In genomic region chr6:37913525-37913924, GRCm38 (mm10) we compare ENCODE assay signal across 18 mouse cellular contexts. TPM values are rescaled to one million over a fixed set of nuclear protein-coding genes. Genes with fewer than 3 reads are reported as not detected.
DNase-seq lines count a peak whose midpoint lies in the region; ATAC-seq and TF ChIP-seq lines count a peak whose summit lies in the region.
"Had no signal": no experiment of that assay in that cellular context is flagged by ENCODE, and none has a peak within 500 bp of the region (broad histone marks: within the 10 kb centered on the region; RNA-seq: fewer than 3 reads in every experiment).

No protein-coding gene starts in this region.

- H3K4me3 ChIP-seq in kidney, embryonic 14.5 days (ENCODE audit: low read length), result no peak overlapping the region
- H3K4me3 ChIP-seq in G1E (ENCODE audit: low read depth, low read length), result no peak overlapping the region
- H3K4me3 ChIP-seq: embryonic facial prominence, embryonic 15.5 days; erythroblast, embryonic 14.5 days; forebrain, embryonic 15.5 days; heart, adult 2 months; heart, embryonic 12.5 days; hindbrain, embryonic 10.5 days had no signal

- no peak for TF ChIP-seq CTCF in G1E (IDR thresholded peaks at IDR 0.05; ENCODE audit: low read depth, low read length)

- H3K9ac ChIP-seq in kidney, embryonic 14.5 days (ENCODE audit: low read depth, low read length), result no peak overlapping the region
- H3K9ac ChIP-seq: embryonic facial prominence, embryonic 15.5 days; forebrain, embryonic 15.5 days; heart, embryonic 12.5 days; hindbrain, embryonic 14.5 days had no signal

- H3K27ac ChIP-seq in kidney, embryonic 14.5 days (ENCODE audit: low read depth, low read length), result no peak overlapping the region
- H3K27ac ChIP-seq: embryonic facial prominence, embryonic 15.5 days; forebrain, embryonic 15.5 days; heart, adult 2 months; hindbrain, embryonic 10.5 days; hindbrain, embryonic 14.5 days had no signal

- no peak for ATAC-seq in kidney, embryonic 14.5 days (ENCODE audit: low FRiP score, low TSS enrichment)
- peak; percentile 73 for ATAC-seq in G1E (ENCODE audit: extremely low read depth, insufficient number of reproducible peaks, low FRiP score, poor library complexity, severe bottlenecking)
- ATAC-seq: forebrain, embryonic 15.5 days had no signal

- peaks cover 3% of the 10 kb centered on the region; the same call in 1 of the 2 replicates for H3K9me3 ChIP-seq in kidney, embryonic 14.5 days (ENCODE audit: control insufficient read depth, low read length)
- H3K9me3 ChIP-seq in G1E (replicated peaks), result peaks cover 2% of the 10 kb centered on the region; the same call in 1 of the 2 replicates
- H3K9me3 ChIP-seq: embryonic facial prominence, embryonic 15.5 days; hindbrain, embryonic 10.5 days had no signal

- 67% methylated on average over 2 of the region's 2 CpGs for WGBS in kidney, embryonic 14.5 days

- H3K27me3 ChIP-seq in kidney, embryonic 14.5 days (ENCODE audit: control insufficient read depth, insufficient read depth, low read length), result no peaks in the 10 kb centered on the region
- no peaks in the 10 kb centered on the region for H3K27me3 ChIP-seq in G1E (ENCODE audit: insufficient read depth, low read length)
- H3K27me3 ChIP-seq: embryonic facial prominence, embryonic 15.5 days; forebrain, embryonic 15.5 days; heart, embryonic 12.5 days had no signal

- no peaks in the 10 kb centered on the region for H3K4me1 ChIP-seq in kidney, embryonic 14.5 days (ENCODE audit: control insufficient read depth, insufficient read depth, low read length)
- peaks cover 6% of the 10 kb centered on the region; the same call in 1 of the 2 replicates for H3K4me1 ChIP-seq in G1E (ENCODE audit: insufficient read depth, low read depth, low read length)
- H3K4me1 ChIP-seq: embryonic facial prominence, embryonic 15.5 days; forebrain, embryonic 15.5 days; heart, embryonic 12.5 days; hindbrain, embryonic 10.5 days had no signal

- peaks cover 29% of the 10 kb centered on the region for H3K36me3 ChIP-seq in kidney, embryonic 14.5 days (ENCODE audit: control insufficient read depth, insufficient read depth, low read length)
- H3K36me3 ChIP-seq in G1E (replicated peaks), result peaks cover 35% of the 10 kb centered on the region

- DNase-seq in kidney, adult 9 months, result peak; percentile 56
- no peak for DNase-seq in G1E (ENCODE audit: low spot score)
- peak; percentile 43 for DNase-seq in Muller cell, postnatal 12 days (ENCODE audit: inconsistent ontology term)
- DNase-seq in gastrocnemius, postnatal 4 days (ENCODE audit: low spot score in 2 of 2), result no peak
- no peak for DNase-seq in layer of hippocampus, postnatal 36 days
- DNase-seq: adrenal gland, adult 8-10 months; cerebellum, adult 11 months; cerebellum, adult 8-10 months; cerebellum, postnatal 14 days; embryo, embryonic 11 days; heart, adult 2 months had no signal

- H3K4me2 ChIP-seq in kidney, embryonic 14.5 days (replicated peaks; ENCODE audit: low read depth, low read length), result no peak overlapping the region
- H3K4me2 ChIP-seq: embryonic facial prominence, embryonic 15.5 days; forebrain, embryonic 15.5 days; heart, embryonic 12.5 days; hindbrain, embryonic 14.5 days had no signal

RNA-seq across cellular contexts. Expression of gene Trim24, which starts 42.9 kb away (rescaled TPM):
- 25.8 and 34.2 TPM in 2 replicates for polyA plus RNA-seq in kidney, embryonic 14.5 days (2014; fragmentation: Nextera tagmentation; extraction: Ambion mirVana)
- total RNA-seq in G1E (2014; fragmentation: Nextera tagmentation), result 63.1 and 65.7 TPM in 2 replicates
- 24.1 and 25.0 TPM in 2 replicates for total RNA-seq in G1E (2017)
- 7.0 and 9.1 TPM in 2 replicates for polyA plus RNA-seq in G1E (2012)
- 10 to 100 TPM; 29.0 to 34.9 TPM for total RNA-seq in gastrocnemius, postnatal 4 days (2021)
- total RNA-seq in layer of hippocampus, postnatal 36 days (2021), result 10 to 100 TPM; 36.9 to 39.9 TPM

Comparison
In these comparisons a context has a peak if more than half of its experiments do, and no peak if none do; other contexts are left out.
1. DNase-seq: peak in kidney, adult 9 months (single experiment) and Muller cell, postnatal 12 days (single experiment); none in G1E (single experiment), gastrocnemius, postnatal 4 days (0 of 2) and layer of hippocampus, postnatal 36 days (0 of 2).